Mouse (Mus musculus) liver, embryonic 11.5 days (tissue): ENCODE measurements around the gene Pole. TPM values are rescaled to one million over a fixed set of nuclear protein-coding genes. Genes with fewer than 3 reads are reported as not detected.
A peak's percentile ranks its signal among the peaks of the same experiment; 100 is the strongest.

Experiments
- ATAC-seq: fragments of 200-750 bp; cut with Nextera tagmentation; replicated peaks from 2 replicates; pipeline ENCODE4 v1.8.0; 2017; ENCODE audit warnings: moderate number of reproducible peaks, mild to moderate bottlenecking, moderate TSS enrichment, moderate library complexity; ENCODE audit not compliant: low FRiP score
- DNase-seq: peaks from one replicate; pipeline ENCODE4 v3.0.0-alpha.2; 2017; ENCODE audit warnings: low spot score
- H3K27ac ChIP-seq: fragments of 300-500 bp; sonication (generic); 2 replicates; pipeline ENCODE4 v1.5.1; 2014; ENCODE audit warnings: mild to moderate bottlenecking, low read depth, low read length, control low read depth
- H3K27me3 ChIP-seq: fragments of 300-500 bp; sonication (generic); replicated peaks from 2 replicates; pipeline ENCODE4 v1.6.1; 2014; ENCODE audit warnings: low read length, mixed read lengths; ENCODE audit not compliant: control insufficient read depth, insufficient read depth
- H3K36me3 ChIP-seq: fragments of 300-500 bp; sonication (generic); 2 replicates; pipeline ENCODE4 v1.6.1; 2014; ENCODE audit warnings: mild to moderate bottlenecking, low read length, moderate library complexity, mixed read lengths; ENCODE audit not compliant: control insufficient read depth, insufficient read depth
- H3K4me1 ChIP-seq: fragments of 300-500 bp; sonication (generic); replicated peaks from 2 replicates; pipeline ENCODE4 v1.6.1; 2014; ENCODE audit warnings: low read length, mixed read lengths; ENCODE audit not compliant: control insufficient read depth, insufficient read depth
- H3K4me2 ChIP-seq: fragments of 300-500 bp; sonication (generic); 2 replicates; pipeline ENCODE4 v1.6.1; 2014; ENCODE audit warnings: mild to moderate bottlenecking, control low read depth, moderate library complexity
- H3K4me3 ChIP-seq: fragments of 300-500 bp; sonication (generic); 2 replicates; pipeline ENCODE4 v1.5.1; 2014; ENCODE audit warnings: low read depth, low read length, control low read depth
- H3K9ac ChIP-seq: fragments of 300-500 bp; sonication (generic); 2 replicates; pipeline ENCODE4 v1.6.1; 2014; ENCODE audit warnings: low read depth, low read length, control low read depth
- H3K9me3 ChIP-seq: fragments of 300-500 bp; sonication (generic); 2 replicates; pipeline ENCODE4 v1.6.1; 2016; ENCODE audit warnings: low read length, inconsistent platforms, mixed read lengths; ENCODE audit not compliant: control insufficient read depth
- WGBS: fragments of 180-500 bp; shearing (Covaris S2); extraction: QIAGEN DNeasy Blood & Tissue Kit; methylation state at CpG from one replicate; pipeline ENCODE4 v1.1.7; 2014; 5-methylcytosine and 5-hydroxymethylcytosine counted together
- polyA plus RNA-seq: library from polyadenylated mRNA; unstranded; fragments of >200 nt; fragmentation: Nextera tagmentation; extraction: Ambion mirVana; gene quantifications from 2 replicates; pipeline ENCODE4 v1.2.1, GENCODE M21; 2014

Pole gene
- polyA plus RNA-seq, 1 experiment from 2014 or later = 42.9 TPM

- H3K27me3 ChIP-seq = no peaks in the 10 kb centered on the region
- WGBS = 93% methylated on average over 7 of the region's 7 CpGs
- H3K36me3 ChIP-seq = peaks cover 47% of the 10 kb centered on the region
- H3K4me3 ChIP-seq = no peak overlapping the region
- H3K4me2 ChIP-seq = no peak overlapping the region
- H3K27ac ChIP-seq = no peak overlapping the region
- no peak overlapping the region for H3K9ac ChIP-seq
- no peaks in the 10 kb centered on the region for H3K9me3 ChIP-seq
- H3K4me1 ChIP-seq = no peaks in the 10 kb centered on the region
- ATAC-seq = no peak
- no peak for DNase-seq
Observed at GRCm38 (mm10) chr5:110308861-110309260, 22.8 kb downstream of the Pole start.

GRCm38 (mm10) chr5:110313127-110313526 is 27.0 kb downstream of the Pole start:
- Histone ChIP-seq H3K9ac (no peak overlapping the region), H3K4me2 (no peak overlapping the region), H3K4me1 (no peaks in the 10 kb centered on the region), H3K36me3 (peaks cover 32% of the 10 kb centered on the region), H3K4me3 (no peak overlapping the region), H3K27ac (no peak overlapping the region), H3K9me3 (no peaks in the 10 kb centered on the region), H3K27me3 (no peaks in the 10 kb centered on the region)
- 91% methylated on average over 3 of the region's 3 CpGs for WGBS
- ATAC-seq (no peak), DNase-seq (no peak)

GRCm38 (mm10) chr5:110330508-110330907 is 44.4 kb downstream of the Pole start:
- no peak overlapping the region for H3K4me2 ChIP-seq
- 74% methylated on average over 3 of the region's 3 CpGs for WGBS
- H3K36me3 ChIP-seq = peaks cover 45% of the 10 kb centered on the region
- no peak for DNase-seq
- no peaks in the 10 kb centered on the region for H3K27me3 ChIP-seq
- no peak overlapping the region for H3K4me3 ChIP-seq
- no peak for ATAC-seq
- no peak overlapping the region for H3K9ac ChIP-seq
- H3K27ac ChIP-seq = no peak overlapping the region
- H3K4me1 ChIP-seq = no peaks in the 10 kb centered on the region
- H3K9me3 ChIP-seq = no peaks in the 10 kb centered on the region

GRCm38 (mm10) chr5:110338792-110339191 is 52.7 kb downstream of the Pole start:
- peaks cover 25% of the 10 kb centered on the region for H3K27me3 ChIP-seq
- H3K27ac ChIP-seq = no peak overlapping the region
- H3K4me2 ChIP-seq = no peak overlapping the region
- peaks cover 23% of the 10 kb centered on the region for H3K36me3 ChIP-seq
- H3K9ac ChIP-seq = no peak overlapping the region
- WGBS = 81% methylated on average over 2 of the region's 2 CpGs
- H3K4me1 ChIP-seq = peaks cover 4% of the 10 kb centered on the region; the same call in 1 of the 2 replicates
- no peak for DNase-seq
- no peak for ATAC-seq
- no peak overlapping the region for H3K4me3 ChIP-seq
- H3K9me3 ChIP-seq = no peaks in the 10 kb centered on the region

- ATAC-seq = peak; percentile 38; the same call in 1 of the 2 replicates
- H3K27me3 ChIP-seq = peaks cover 35% of the 10 kb centered on the region
- peak within 1 kb of the TSS; percentile 69 for H3K4me2 ChIP-seq
- peaks cover 4% of the 10 kb centered on the region; the same call in 1 of the 2 replicates for H3K4me1 ChIP-seq
- no peaks in the 10 kb centered on the region for H3K9me3 ChIP-seq
- DNase-seq = peak; percentile 54
- no peaks in the 10 kb centered on the region for H3K36me3 ChIP-seq
- peak within 1 kb of the TSS; percentile 45 for H3K4me3 ChIP-seq
- no peak within 1 kb of the TSS for H3K9ac ChIP-seq
- H3K27ac ChIP-seq = no peak within 1 kb of the TSS
- WGBS = 2% methylated on average over 43 of the region's 43 CpGs
Observed at GRCm38 (mm10) chr5:110342648-110343284, 56.7 kb downstream of the Pole start, which contains the start of gene P2rx2. TSS of gene P2rx2 (minus strand) at chr5:110343212.

- Histone ChIP-seq H3K9ac (no peak within 1 kb of the TSS), H3K4me2 (no peak within 1 kb of the TSS), H3K36me3 (no peaks in the 10 kb centered on the region), H3K4me1 (peaks cover 4% of the 10 kb centered on the region; the same call in 1 of the 2 replicates), H3K4me3 (no peak within 1 kb of the TSS), H3K27me3 (peaks cover 35% of the 10 kb centered on the region), H3K27ac (no peak within 1 kb of the TSS), H3K9me3 (no peaks in the 10 kb centered on the region)
- 70% methylated on average over 4 of the region's 4 CpGs for WGBS
- no peak for ATAC-seq
- DNase-seq = no peak
Observed at GRCm38 (mm10) chr5:110344524-110344923, 58.4 kb downstream of the Pole start, which contains the start of gene Lrcol1. TSS of gene Lrcol1 (plus strand) at chr5:110344730.

- Histone ChIP-seq H3K9ac (no peak overlapping the region), H3K27ac (no peak overlapping the region), H3K4me2 (no peak overlapping the region), H3K4me1 (peaks cover 4% of the 10 kb centered on the region; the same call in 1 of the 2 replicates), H3K27me3 (peaks cover 35% of the 10 kb centered on the region), H3K36me3 (no peaks in the 10 kb centered on the region), H3K4me3 (no peak overlapping the region), H3K9me3 (no peaks in the 10 kb centered on the region)
- DNase-seq (no peak), ATAC-seq (no peak)
- 68% methylated on average over 4 of the region's 4 CpGs for WGBS
Observed at GRCm38 (mm10) chr5:110345553-110345952, 59.4 kb downstream of the Pole start.

GRCm38 (mm10) chr5:110347006-110347405 is 60.9 kb downstream of the Pole start:
- Histone ChIP-seq H3K4me2 (no peak overlapping the region), H3K4me3 (no peak overlapping the region), H3K27me3 (peaks cover 26% of the 10 kb centered on the region), H3K9ac (no peak overlapping the region), H3K4me1 (peaks cover 4% of the 10 kb centered on the region; the same call in 1 of the 2 replicates), H3K27ac (no peak overlapping the region), H3K9me3 (no peaks in the 10 kb centered on the region), H3K36me3 (no peaks in the 10 kb centered on the region)
- no peak for ATAC-seq
- 70% methylated on average over 8 of the region's 8 CpGs for whole genome bisulfite sequencing
- no peak for DNase-seq

- ATAC-seq (0 out of 2 replicates have a peak, but pooled peaks have one; percentile 10), DNase-seq (no peak)
- 15% methylated on average over 7 of the region's 7 CpGs for WGBS
Observed at GRCm38 (mm10) chr5:110354716-110355115, 68.6 kb downstream of the Pole start.

More at GRCm38 (mm10) chr5:110354716-110355115, 68.6 kb downstream of the Pole start:
- H3K27me3 ChIP-seq = peaks cover 10% of the 10 kb centered on the region
- H3K36me3 ChIP-seq = no peaks in the 10 kb centered on the region
- no peaks in the 10 kb centered on the region for H3K9me3 ChIP-seq
- H3K9ac ChIP-seq = no peak overlapping the region
- no peaks in the 10 kb centered on the region for H3K4me1 ChIP-seq
- no peak overlapping the region for H3K27ac ChIP-seq
- H3K4me3 ChIP-seq = no peak overlapping the region
- H3K4me2 ChIP-seq = no peak overlapping the region
